Mouse (Mus musculus): Measurements from ENCODE around the gene Fuz. TPM values are rescaled to one million over a fixed set of nuclear protein-coding genes. Genes with fewer than 3 reads are reported as not detected.

Fuz gene
- polyA plus RNA-seq, 1 experiment, result 27.5 TPM

DNA sequence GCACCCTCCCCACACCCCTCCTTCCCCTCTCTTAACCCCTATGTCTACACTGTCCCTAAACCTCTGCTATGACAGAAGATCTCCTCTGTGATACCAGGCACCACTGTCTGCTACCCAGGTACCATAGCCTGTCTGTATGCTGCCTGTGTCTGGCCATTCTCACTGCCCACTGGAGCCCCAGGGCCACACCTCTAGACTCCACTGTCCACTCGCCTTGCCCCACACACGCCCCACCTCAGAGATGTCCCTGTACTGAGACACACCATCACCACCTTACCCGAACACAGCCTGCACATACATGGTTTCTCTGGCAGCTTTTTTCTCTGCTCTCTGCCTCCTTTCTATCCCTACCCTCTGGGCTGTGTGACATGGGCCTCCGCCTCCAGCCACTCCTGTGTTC is 21.0 kb downstream of the Fuz start:
- TF ChIP-seq POLR2A (IDR thresholded peaks at IDR 0.05; ENCODE audit: low read depth, low read length) (no peak), CTCF (IDR thresholded peaks at IDR 0.05; ENCODE audit: extremely low read depth, insufficient read length, insufficient replicate concordance, low read depth, low read length) (no peak)
- H3K4me1 ChIP-seq (ENCODE audit: control insufficient read depth, insufficient read depth, insufficient read length, low read length), result no peaks in the 10 kb centered on the region
- no peaks in the 10 kb centered on the region for H3K27me3 ChIP-seq (ENCODE audit: control insufficient read depth, insufficient read depth, low read length)
- no peak overlapping the region for H3K4me3 ChIP-seq (ENCODE audit: low read depth, low read length)
- 90% methylated on average over 4 of the region's 4 CpGs for WGBS
- H3K36me3 ChIP-seq (ENCODE audit: control insufficient read depth, insufficient read depth, low read length), result peaks cover 32% of the 10 kb centered on the region
- no peak overlapping the region for H3K27ac ChIP-seq (ENCODE audit: insufficient read depth, low read depth, low read length)

DNA sequence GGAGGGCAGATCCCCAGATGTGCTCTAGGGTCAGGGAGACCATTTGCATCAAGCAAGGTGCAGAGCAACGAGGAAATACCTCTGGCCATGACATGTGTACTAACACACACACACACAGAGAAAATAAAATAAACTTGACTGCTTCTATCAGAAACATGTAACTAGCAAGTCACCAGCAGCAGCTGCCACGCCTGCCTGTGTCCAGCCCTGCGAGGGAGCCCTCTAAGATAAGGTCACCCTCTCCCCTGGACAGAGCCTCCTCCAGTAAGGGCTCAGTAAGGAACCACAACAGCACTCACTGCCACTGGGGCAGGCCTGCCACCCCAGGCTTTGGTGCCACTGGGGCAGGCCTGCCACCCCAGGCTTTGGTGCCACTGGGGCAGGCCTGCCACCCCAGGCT is 22.3 kb downstream of the Fuz start:
- Histone ChIP-seq H3K4me3 (ENCODE audit: low read depth, low read length) (no peak overlapping the region), H3K27ac (ENCODE audit: insufficient read depth, low read depth, low read length) (no peak overlapping the region), H3K36me3 (ENCODE audit: control insufficient read depth, insufficient read depth, low read length) (peaks cover 30% of the 10 kb centered on the region), H3K27me3 (ENCODE audit: control insufficient read depth, insufficient read depth, low read length) (no peaks in the 10 kb centered on the region), H3K4me1 (ENCODE audit: control insufficient read depth, insufficient read depth, insufficient read length, low read length) (no peaks in the 10 kb centered on the region)
- TF ChIP-seq POLR2A (IDR thresholded peaks at IDR 0.05; ENCODE audit: low read depth, low read length) (no peak), CTCF (IDR thresholded peaks at IDR 0.05; ENCODE audit: extremely low read depth, insufficient read length, insufficient replicate concordance, low read depth, low read length) (no peak)
- 53% methylated on average over 3 of the region's 3 CpGs for WGBS

DNA sequence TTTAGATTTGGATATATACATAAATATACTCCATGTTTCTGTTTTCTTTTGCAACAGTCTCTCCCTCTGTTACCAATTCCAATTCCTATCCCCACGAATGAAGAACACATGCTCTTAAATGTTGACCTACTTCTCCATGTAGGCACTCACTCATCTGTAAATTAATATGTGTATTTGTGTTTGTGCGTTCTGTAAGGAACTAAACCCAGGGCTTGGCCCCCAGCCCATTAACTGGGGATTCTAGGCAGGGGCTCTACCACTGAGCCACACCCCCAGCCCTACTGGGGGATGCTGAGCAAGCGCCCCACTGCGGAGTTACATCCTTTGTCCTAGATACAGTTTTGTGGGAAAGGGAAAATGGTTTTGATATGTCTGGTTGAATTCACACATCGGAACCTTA is 23.2 kb downstream of the Fuz start:
- no peak overlapping the region for H3K4me3 ChIP-seq (ENCODE audit: low read depth, low read length)
- H3K36me3 ChIP-seq (ENCODE audit: control insufficient read depth, insufficient read depth, low read length), result peaks cover 28% of the 10 kb centered on the region
- no peaks in the 10 kb centered on the region for H3K4me1 ChIP-seq (ENCODE audit: control insufficient read depth, insufficient read depth, insufficient read length, low read length)
- TF ChIP-seq CTCF (IDR thresholded peaks at IDR 0.05; ENCODE audit: extremely low read depth, insufficient read length, insufficient replicate concordance, low read depth, low read length) (no peak), POLR2A (IDR thresholded peaks at IDR 0.05; ENCODE audit: low read depth, low read length) (no peak)
- H3K27me3 ChIP-seq (ENCODE audit: control insufficient read depth, insufficient read depth, low read length), result no peaks in the 10 kb centered on the region
- 90% methylated on average over 5 of the region's 5 CpGs for WGBS
- no peak overlapping the region for H3K27ac ChIP-seq (ENCODE audit: insufficient read depth, low read depth, low read length)

DNA sequence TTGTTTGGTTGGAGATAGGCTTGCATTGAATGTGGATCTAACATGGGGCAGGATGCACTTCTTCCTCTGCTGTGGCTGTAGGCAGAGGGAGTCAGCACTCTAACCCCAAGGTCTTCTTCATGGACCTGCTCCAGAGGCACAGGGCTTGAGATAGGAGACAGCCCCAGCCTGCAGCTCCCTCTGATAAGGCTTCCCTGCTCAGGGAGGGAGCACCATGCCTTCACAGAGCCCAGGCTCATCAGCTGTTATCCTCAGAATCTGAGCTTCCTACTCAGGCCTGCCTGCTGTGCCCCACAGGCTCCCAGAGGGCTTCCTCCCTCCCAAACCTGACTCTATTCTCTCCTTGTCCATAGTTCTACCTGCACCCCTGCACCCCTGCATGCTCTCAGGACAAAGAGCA is 26.7 kb downstream of the Fuz start:
- no peak overlapping the region for H3K27ac ChIP-seq (ENCODE audit: insufficient read depth, low read depth, low read length)
- peaks cover 19% of the 10 kb centered on the region for H3K36me3 ChIP-seq (ENCODE audit: control insufficient read depth, insufficient read depth, low read length)
- no peak for TF ChIP-seq POLR2A (IDR thresholded peaks at IDR 0.05; ENCODE audit: low read depth, low read length)
- no peak for TF ChIP-seq CTCF (IDR thresholded peaks at IDR 0.05; ENCODE audit: extremely low read depth, insufficient read length, insufficient replicate concordance, low read depth, low read length)
- H3K4me1 ChIP-seq (ENCODE audit: control insufficient read depth, insufficient read depth, insufficient read length, low read length), result peaks cover 3% of the 10 kb centered on the region; the same call in 1 of the 2 replicates
- H3K4me3 ChIP-seq (ENCODE audit: low read depth, low read length), result no peak overlapping the region
- no peaks in the 10 kb centered on the region for H3K27me3 ChIP-seq (ENCODE audit: control insufficient read depth, insufficient read depth, low read length)

DNA sequence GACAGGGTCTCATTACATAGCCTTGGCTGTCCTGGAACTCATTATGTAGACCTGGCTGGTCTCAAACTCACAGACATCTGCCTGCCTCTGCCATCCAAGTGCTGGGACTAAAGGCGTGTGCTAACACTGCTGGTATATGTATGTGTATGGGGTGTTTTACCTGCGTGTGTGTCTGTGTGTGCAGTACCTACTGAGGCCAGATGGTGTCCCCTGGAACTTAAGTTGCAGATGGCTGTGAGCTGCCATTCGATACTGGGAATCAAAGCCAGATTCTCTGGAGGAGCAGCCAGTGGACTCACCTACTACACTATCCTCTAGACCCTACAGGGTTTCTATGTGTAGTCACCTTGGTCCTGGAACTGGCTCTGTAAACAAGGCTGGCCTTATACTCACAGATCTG is 29.6 kb downstream of the Fuz start:
- Histone ChIP-seq H3K4me1 (ENCODE audit: control insufficient read depth, insufficient read depth, insufficient read length, low read length) (peaks cover 8% of the 10 kb centered on the region; the same call in 1 of the 2 replicates), H3K27ac (ENCODE audit: insufficient read depth, low read depth, low read length) (no peak overlapping the region), H3K36me3 (ENCODE audit: control insufficient read depth, insufficient read depth, low read length) (peaks cover 18% of the 10 kb centered on the region), H3K4me3 (ENCODE audit: low read depth, low read length) (no peak overlapping the region), H3K27me3 (ENCODE audit: control insufficient read depth, insufficient read depth, low read length) (no peaks in the 10 kb centered on the region)
- TF ChIP-seq POLR2A (IDR thresholded peaks at IDR 0.05; ENCODE audit: low read depth, low read length) (no peak), CTCF (IDR thresholded peaks at IDR 0.05; ENCODE audit: extremely low read depth, insufficient read length, insufficient replicate concordance, low read depth, low read length) (peak; percentile 35; the same call in 1 of the 2 replicates)
- WGBS, result 72% methylated on average over 3 of the region's 3 CpGs

DNA sequence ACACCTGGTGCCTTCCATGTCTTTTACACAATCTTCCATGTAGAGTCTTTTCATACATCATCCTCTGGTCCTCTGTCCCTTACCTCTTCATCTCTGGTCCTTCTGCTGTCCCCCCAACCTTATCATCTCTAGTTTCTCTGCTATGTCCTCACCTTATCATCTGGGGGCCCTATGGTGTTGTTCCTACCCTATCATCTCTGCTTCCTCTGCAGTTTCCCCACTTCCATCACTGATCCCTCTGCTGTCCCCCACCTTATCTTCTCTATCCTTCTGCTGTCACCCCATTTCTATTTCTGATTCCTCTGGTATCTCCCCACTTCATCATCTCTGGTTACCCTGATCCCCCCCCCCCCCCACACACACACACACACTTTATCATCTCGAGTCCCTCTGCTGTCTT is 32.7 kb downstream of the Fuz start:
- 0% methylated on average over 1 of the region's 1 CpGs for WGBS
- Histone ChIP-seq H3K27ac (ENCODE audit: insufficient read depth, low read depth, low read length) (no peak overlapping the region), H3K4me1 (ENCODE audit: control insufficient read depth, insufficient read depth, insufficient read length, low read length) (peaks cover 8% of the 10 kb centered on the region; the same call in 1 of the 2 replicates)

DNA sequence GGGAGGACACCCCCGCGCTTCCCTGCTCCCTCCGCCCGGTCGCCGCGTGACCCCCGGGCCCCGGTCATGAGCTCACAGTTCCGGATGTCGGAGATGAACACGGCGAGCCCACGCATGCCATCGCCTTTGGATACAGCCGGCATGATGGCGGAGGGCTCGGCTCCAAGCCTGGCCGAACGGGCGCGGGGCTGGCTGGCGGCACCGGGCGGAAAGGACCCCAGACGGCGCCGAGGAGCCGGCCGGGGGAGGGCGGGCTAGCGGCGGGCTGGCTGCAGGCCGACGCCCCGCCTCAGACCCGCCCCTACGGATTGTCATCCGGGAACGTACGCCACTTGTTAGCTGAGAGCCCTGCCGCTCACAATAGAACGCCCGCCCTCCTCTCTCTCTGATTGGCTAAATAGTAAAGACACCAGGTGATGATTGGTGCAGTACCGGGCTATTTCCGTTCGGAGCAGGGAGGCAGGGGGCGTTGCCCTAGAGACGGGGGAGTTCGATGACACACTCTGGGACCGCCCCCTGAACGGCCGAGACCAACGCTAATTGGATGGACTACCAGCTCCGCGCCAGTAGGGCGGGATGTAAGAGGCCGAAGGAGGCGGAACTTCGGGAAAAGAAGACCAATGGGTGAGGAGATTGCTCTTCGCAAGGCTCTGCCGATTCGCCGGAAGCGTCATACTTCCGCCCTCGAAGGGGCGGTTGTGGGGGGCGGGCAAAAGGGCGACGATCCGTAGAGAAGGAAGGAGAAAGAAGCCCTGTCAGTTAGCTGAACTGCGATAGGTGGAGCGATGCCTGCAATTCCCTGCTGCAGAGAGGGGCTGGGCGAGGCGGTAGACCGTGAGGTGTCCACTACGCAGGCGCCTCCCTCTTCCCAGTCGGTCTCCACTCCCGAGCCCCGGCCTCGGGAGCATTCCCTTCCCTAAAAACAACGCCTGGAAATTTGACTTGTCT is 33.6 kb downstream of the Fuz start, which contains the start of gene Ap2a1:
Ap2a1 (minus strand) TSS at position 293 of the 948 bp plus-strand sequence.
- WGBS, result under 1% methylated on average over 84 of the region's 84 CpGs
- TF ChIP-seq CTCF (IDR thresholded peaks at IDR 0.05; ENCODE audit: extremely low read depth, insufficient read length, insufficient replicate concordance, low read depth, low read length), result 0 out of 2 replicates have a peak, but pooled peaks have one; percentile 7
- TF ChIP-seq POLR2A (IDR thresholded peaks at IDR 0.05; ENCODE audit: low read depth, low read length), result peak; percentile 88; the same call in 1 of the 2 replicates
- Histone ChIP-seq H3K27ac (ENCODE audit: insufficient read depth, low read depth, low read length) (peak within 1 kb of the TSS; percentile 72), H3K4me1 (ENCODE audit: control insufficient read depth, insufficient read depth, insufficient read length, low read length) (peaks cover 8% of the 10 kb centered on the region; the same call in 1 of the 2 replicates), H3K27me3 (ENCODE audit: control insufficient read depth, insufficient read depth, low read length) (no peaks in the 10 kb centered on the region), H3K4me3 (ENCODE audit: low read depth, low read length) (peak within 1 kb of the TSS; percentile 92), H3K36me3 (ENCODE audit: control insufficient read depth, insufficient read depth, low read length) (peaks cover 3% of the 10 kb centered on the region; the same call in 1 of the 2 replicates)

More for the DNA sequence above, 32.7 kb downstream of the Fuz start:
- peaks cover 9% of the 10 kb centered on the region for H3K36me3 ChIP-seq (ENCODE audit: control insufficient read depth, insufficient read depth, low read length)
- no peaks in the 10 kb centered on the region for H3K27me3 ChIP-seq (ENCODE audit: control insufficient read depth, insufficient read depth, low read length)
- TF ChIP-seq POLR2A (IDR thresholded peaks at IDR 0.05; ENCODE audit: low read depth, low read length) (no peak), CTCF (IDR thresholded peaks at IDR 0.05; ENCODE audit: extremely low read depth, insufficient read length, insufficient replicate concordance, low read depth, low read length) (no peak)
- H3K4me3 ChIP-seq (ENCODE audit: low read depth, low read length), result peak overlapping the region; percentile 92
